Mouse (Mus musculus) telencephalon, adult 2 months (tissue): ENCODE measurements at regions not wholly inside any gene's neighbourhood (a gene's known extent, or its start where the extent isn't known, plus 50 kb on each side); places are given as distances from the start of the nearest gene placed in this dataset.

ENCODE experiments used
- DNase-seq: peaks from one replicate; pipeline ENCODE4 v3.0.0-alpha.2; 2011; ENCODE audit warnings: low read depth, low spot score

DNA sequence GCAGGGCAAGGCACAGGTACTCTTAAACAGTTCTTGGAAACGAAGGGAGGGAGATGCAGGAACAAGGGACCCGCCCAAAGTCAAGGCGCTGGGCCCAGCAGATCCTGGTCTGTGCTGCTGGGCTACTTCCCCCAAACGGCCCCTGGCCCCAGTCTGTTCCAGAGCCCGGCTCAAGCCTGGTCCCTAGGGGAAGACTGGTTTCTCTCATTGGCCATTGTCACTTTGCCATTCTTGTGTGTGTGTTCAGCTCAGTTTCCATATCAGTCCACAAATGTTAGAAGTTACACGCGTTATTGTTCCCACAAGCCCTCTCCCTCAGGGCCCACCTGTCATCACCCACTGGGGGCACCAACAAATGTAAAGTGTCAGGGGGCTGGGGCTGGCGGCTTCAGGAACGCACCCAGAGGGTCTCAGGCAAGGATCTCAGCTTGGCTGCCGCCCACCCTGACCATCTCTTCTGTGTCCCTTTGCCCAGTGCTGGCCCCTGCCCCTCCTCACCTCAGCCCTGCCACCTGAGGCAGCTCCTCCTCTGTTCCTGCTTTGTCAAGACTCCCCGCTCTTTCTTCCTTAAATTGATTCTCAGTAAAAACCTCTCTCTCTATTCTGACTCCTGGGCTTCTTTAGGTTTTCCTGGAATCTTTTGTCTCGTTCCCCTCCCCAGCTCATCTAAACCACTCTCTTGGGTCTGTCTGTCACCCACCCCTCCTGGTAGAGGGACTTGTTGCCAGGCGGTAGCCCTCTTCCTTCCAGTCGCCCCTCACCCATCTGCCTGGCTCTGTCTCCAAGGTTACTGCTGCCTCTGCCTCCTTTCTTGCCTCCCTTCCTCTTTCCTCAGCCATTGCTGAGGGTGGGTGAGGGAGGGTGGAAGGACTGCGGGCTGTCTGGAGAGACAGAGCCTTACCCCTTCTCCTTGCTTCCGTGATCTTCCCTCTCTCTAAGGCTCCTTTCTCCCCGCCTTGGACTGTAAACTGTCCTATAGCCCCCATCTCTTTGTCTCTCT, 69.2 kb upstream of the 4931429L15Rik start:
- no peak for DNase-seq

DNA sequence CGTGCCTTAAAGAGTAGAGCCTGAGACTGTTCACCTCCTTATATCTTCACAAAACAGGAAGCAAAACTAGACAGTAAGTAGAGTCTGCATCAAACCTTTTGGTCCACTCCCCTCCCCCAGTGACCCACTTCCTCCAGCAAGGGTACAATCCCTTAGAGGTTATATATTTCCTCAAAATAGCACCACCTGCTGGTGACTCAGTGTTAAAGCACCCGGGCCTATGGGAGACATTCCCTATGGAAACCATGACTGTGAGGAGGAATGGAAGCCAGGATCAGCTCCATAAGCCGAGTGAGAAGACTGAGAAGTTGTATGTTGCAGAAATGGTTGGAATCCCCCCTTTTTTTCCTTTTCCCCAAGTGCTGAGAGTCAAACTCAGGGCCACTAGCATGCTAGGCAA, 66.5 kb upstream of the 4931429L15Rik start:
- no peak for DNase-seq

DNA sequence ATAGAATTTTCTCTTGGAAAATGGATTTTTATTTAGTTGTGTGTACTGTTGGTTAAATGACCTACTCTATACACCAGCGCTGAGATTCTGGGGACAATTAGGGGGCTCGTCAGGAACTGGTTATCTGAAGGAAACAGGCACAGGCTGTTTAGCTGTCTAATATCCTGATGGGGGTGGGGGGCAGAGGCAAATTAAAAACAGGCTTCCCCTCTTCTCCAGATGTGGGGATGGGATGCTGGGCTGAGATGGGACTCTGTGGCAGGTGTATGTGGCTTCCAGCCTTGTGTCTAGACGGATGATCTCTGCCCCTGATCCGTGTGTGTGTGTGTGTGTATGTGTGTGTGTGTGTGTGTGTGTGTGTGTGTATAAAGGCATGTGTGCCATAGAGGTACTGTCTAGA, 61.6 kb upstream of the 4931429L15Rik start:
- no peak for DNase-seq

DNA sequence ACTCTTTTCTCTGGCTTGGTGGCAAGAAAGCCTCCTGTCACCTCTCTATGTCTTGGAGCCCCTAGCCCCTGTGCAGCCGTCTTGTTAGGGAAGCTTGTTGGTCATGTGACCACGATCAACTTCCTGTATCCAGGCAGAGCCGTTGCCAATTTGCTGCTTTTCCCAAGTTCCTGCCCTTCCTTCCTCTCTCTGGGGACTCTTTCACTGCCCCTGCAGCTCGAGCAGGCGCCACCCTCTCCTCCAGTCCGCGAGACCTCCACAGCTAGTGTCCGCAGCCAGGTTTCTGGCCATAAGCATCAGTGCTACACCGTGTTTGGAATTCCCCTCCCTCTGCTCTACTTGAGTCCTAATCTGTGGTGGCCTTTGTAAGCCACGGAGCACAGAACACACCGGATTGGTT, 59.7 kb upstream of the 4931429L15Rik start:
- DNase-seq: no peak

DNA sequence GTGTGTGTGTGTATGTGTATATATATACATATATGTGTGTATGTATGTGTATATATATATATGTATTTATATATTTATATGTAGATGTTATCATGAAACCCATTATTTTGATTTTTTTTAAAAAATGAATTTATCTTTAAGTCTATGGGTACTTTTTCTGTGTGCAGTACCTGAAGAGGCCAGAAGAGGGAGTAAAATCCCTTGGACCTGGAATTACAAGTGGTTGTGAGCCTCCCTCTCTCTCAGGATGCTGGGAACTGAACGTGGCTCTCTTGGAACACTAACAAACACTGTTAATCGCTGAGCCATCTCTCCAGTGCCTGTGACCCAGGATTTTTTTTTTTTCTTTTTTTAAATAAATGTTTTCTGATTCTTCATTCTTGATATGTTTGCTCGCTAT, 58.6 kb upstream of the 4931429L15Rik start:
- no peak for DNase-seq
